In the genomic region with DNA sequence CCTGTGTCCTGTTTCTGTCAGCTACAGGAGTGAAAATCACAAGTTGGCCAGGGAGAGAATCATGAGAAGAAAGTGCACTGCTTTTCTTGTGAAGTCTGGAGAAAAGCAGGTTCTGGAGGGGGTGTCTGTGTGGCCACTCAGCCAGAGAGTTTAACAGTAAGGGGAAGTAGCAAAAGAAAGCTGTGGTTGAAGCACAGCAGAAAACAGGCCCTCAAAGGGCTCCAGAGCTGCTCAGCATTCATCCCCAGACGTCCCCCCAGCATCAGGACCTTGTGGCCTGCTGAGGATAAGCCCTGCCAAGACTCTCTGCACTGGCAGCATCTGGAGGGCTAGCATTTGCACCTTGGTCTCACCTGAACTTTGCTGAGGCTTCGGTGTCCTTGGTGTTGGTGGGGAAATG, we compare ENCODE assay signal across 35 mouse cellular contexts. TPM values are rescaled to one million over a fixed set of nuclear protein-coding genes. Genes with fewer than 3 reads are reported as not detected.
"Had no signal": no experiment of that assay in that cellular context is flagged by ENCODE, and none has a peak within 500 bp of the region (broad histone marks: within the 10 kb centered on the region; RNA-seq: fewer than 3 reads in every experiment).

No protein-coding gene starts in this region.

- ATAC-seq: forebrain, embryonic 13.5 days; forebrain, embryonic 14.5 days; forebrain, embryonic 16.5 days; forebrain, postnatal 0 days had no signal

- H3K9me3 ChIP-seq: embryonic facial prominence, embryonic 10.5 days; embryonic facial prominence, embryonic 12.5 days; embryonic facial prominence, embryonic 13.5 days; embryonic facial prominence, embryonic 15.5 days; forebrain, embryonic 10.5 days; forebrain, embryonic 12.5 days; forebrain, embryonic 13.5 days; heart, embryonic 10.5 days had no signal

- H3K27ac ChIP-seq: embryonic facial prominence, embryonic 10.5 days; embryonic facial prominence, embryonic 12.5 days; embryonic facial prominence, embryonic 13.5 days; embryonic facial prominence, embryonic 15.5 days; forebrain, embryonic 10.5 days; forebrain, embryonic 12.5 days; forebrain, embryonic 13.5 days; gastrocnemius, adult 2 months; heart, adult 2 months; heart, embryonic 10.5 days had no signal

- H3K4me3 ChIP-seq: embryonic facial prominence, embryonic 10.5 days; embryonic facial prominence, embryonic 12.5 days; embryonic facial prominence, embryonic 13.5 days; embryonic facial prominence, embryonic 15.5 days; erythroblast, embryonic 14.5 days; forebrain, embryonic 10.5 days; forebrain, embryonic 12.5 days; forebrain, embryonic 13.5 days; gastrocnemius, adult 2 months; heart, adult 2 months; heart, embryonic 10.5 days had no signal

- H3K9ac ChIP-seq: embryonic facial prominence, embryonic 12.5 days; embryonic facial prominence, embryonic 13.5 days; embryonic facial prominence, embryonic 15.5 days; forebrain, embryonic 12.5 days; forebrain, embryonic 13.5 days; forebrain, postnatal 0 days had no signal

- H3K4me2 ChIP-seq: embryonic facial prominence, embryonic 12.5 days; embryonic facial prominence, embryonic 13.5 days; embryonic facial prominence, embryonic 15.5 days; forebrain, embryonic 12.5 days; forebrain, embryonic 13.5 days had no signal

- H3K4me1 ChIP-seq: embryonic facial prominence, embryonic 10.5 days; embryonic facial prominence, embryonic 12.5 days; embryonic facial prominence, embryonic 13.5 days; embryonic facial prominence, embryonic 15.5 days; forebrain, embryonic 10.5 days; forebrain, embryonic 12.5 days; forebrain, embryonic 13.5 days; heart, embryonic 10.5 days had no signal

- DNase-seq: cerebellum, adult 2 months; cerebellum, adult 8-10 months; cerebellum, adult 9-10 months; cerebellum, adult 9-11 months; cerebellum, postnatal 10 days; cerebellum, postnatal 14 days; cerebellum, postnatal 25 days; cerebellum, postnatal 36 days; embryo, embryonic 11 days; forebrain, postnatal 0 days; gastrocnemius, adult 2 months; gastrocnemius, postnatal 10 days; gastrocnemius, postnatal 14 days; gastrocnemius, postnatal 25 days; gastrocnemius, postnatal 36 days; heart, adult 11 months; heart, adult 18-20 months; heart, adult 2 months had no signal

- H3K36me3 ChIP-seq: embryonic facial prominence, embryonic 10.5 days; embryonic facial prominence, embryonic 12.5 days; embryonic facial prominence, embryonic 13.5 days; embryonic facial prominence, embryonic 15.5 days; forebrain, embryonic 10.5 days; forebrain, embryonic 12.5 days; heart, embryonic 10.5 days had no signal

RNA-seq across cellular contexts. Expression of a gene that starts 34.2 kb away (rescaled TPM):
- polyA plus RNA-seq: erythroblast, embryonic 14.5 days had no signal

RNA-seq across cellular contexts. Expression of a gene that starts 56.0 kb away (rescaled TPM):
- total RNA-seq: gastrocnemius, adult 18-20 months; gastrocnemius, adult 2 months; gastrocnemius, adult 8-10 months; gastrocnemius, postnatal 10 days; gastrocnemius, postnatal 14 days; gastrocnemius, postnatal 25 days; gastrocnemius, postnatal 36 days; gastrocnemius, postnatal 4 days; heart, adult 18-20 months; heart, adult 2 months; heart, adult 8-10 months had no signal
- polyA plus RNA-seq: embryonic facial prominence, embryonic 10.5 days; embryonic facial prominence, embryonic 14.5 days; erythroblast, embryonic 14.5 days; gonadal fat pad, adult 2 months; heart, adult 2 months had no signal
